Mouse (Mus musculus) C2C12 (cell line): Measurements from ENCODE around the gene Cass4.

Experiments
- CTCF ChIP-seq: IDR thresholded peaks from one replicate; pipeline ENCODE4 v1.5.1; 2011; ENCODE audit not compliant: control insufficient read depth, insufficient read depth, insufficient read length
- MAX ChIP-seq: IDR thresholded peaks from one replicate; pipeline ENCODE4 v1.6.1; 2011; ENCODE audit warnings: mild to moderate bottlenecking, control low read depth

GRCm38 (mm10) chr2:172413894-172414293 lies 20.3 kb downstream of the Cass4 start:
- TF ChIP-seq MAX, result no peak
- TF ChIP-seq CTCF, result no peak
